Mouse (Mus musculus): ENCODE data around the gene Rsph6a. TPM values are rescaled to one million over a fixed set of nuclear protein-coding genes. Genes with fewer than 3 reads are reported as not detected.

Gene Rsph6a
- polyA plus RNA-seq, 1 experiment from 2014 or later = not detected

GRCm38 (mm10) chr7:19094826-19095750 lies 40.6 kb downstream of the Rsph6a start:
- under 1% methylated on average over 83 of the region's 87 CpGs for WGBS
- Histone ChIP-seq H3K27ac (peak overlapping the region; percentile 99), H3K36me3 (peaks cover 33% of the 10 kb centered on the region), H3K9me3 (replicated peaks) (no peaks in the 10 kb centered on the region), H3K4me1 (peaks cover 50% of the 10 kb centered on the region), H3K9ac (peak overlapping the region; percentile 93), H3K4me2 (peak overlapping the region; percentile 95), H3K4me3 (replicated peaks) (peak overlapping the region; percentile 85), H3K27me3 (0 out of 2 replicates have a peak, but pooled peaks cover 8% of the 10 kb centered on the region)
- 0 out of 2 replicates have a peak, but pooled peaks have one; percentile 0 for ATAC-seq (replicated peaks; ENCODE audit: low FRiP score)

GRCm38 (mm10) chr7:19095751-19096110 lies 41.2 kb downstream of the Rsph6a start:
- Histone ChIP-seq H3K9ac (peak overlapping the region; percentile 93), H3K9me3 (replicated peaks) (no peaks in the 10 kb centered on the region), H3K27ac (peak overlapping the region; percentile 99), H3K4me1 (peaks cover 50% of the 10 kb centered on the region), H3K36me3 (peaks cover 28% of the 10 kb centered on the region), H3K4me3 (replicated peaks) (peak overlapping the region; percentile 85), H3K27me3 (0 out of 2 replicates have a peak, but pooled peaks cover 8% of the 10 kb centered on the region), H3K4me2 (peak overlapping the region; percentile 95)
- under 1% methylated on average over 19 of the region's 19 CpGs for WGBS
- ATAC-seq (replicated peaks; ENCODE audit: low FRiP score) = peak; percentile 19

GRCm38 (mm10) chr7:19096421-19096976 lies 42.0 kb downstream of the Rsph6a start:
- Histone ChIP-seq H3K4me1 (peaks cover 47% of the 10 kb centered on the region), H3K9ac (peak overlapping the region; percentile 93), H3K27ac (peak overlapping the region; percentile 99), H3K27me3 (0 out of 2 replicates have a peak, but pooled peaks cover 5% of the 10 kb centered on the region), H3K4me3 (replicated peaks) (peak overlapping the region; percentile 85), H3K36me3 (peaks cover 26% of the 10 kb centered on the region), H3K9me3 (replicated peaks) (no peaks in the 10 kb centered on the region), H3K4me2 (peak overlapping the region; percentile 95)
- no peak for ATAC-seq (replicated peaks; ENCODE audit: low FRiP score)
- WGBS = 50% methylated on average over 5 of the region's 5 CpGs

DNA sequence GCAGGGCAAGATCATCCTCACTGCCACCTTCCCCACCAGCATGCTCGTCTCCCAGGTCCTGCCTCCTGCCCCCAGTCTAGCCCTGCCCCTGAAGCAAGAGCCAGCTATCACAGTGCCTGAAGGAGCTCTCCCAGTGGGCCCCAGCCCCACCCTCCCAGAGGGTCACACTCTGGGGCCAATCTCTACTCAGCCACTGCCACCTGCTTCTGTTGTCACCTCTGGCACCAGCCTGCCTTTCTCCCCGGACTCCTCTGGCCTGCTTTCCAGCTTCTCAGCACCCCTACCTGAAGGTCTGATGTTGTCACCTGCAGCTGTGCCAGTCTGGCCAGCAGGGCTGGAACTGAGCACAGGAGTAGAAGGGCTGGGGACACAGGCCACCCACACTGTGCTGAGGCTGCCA lies 42.7 kb downstream of the Rsph6a start:
- WGBS = 70% methylated on average over 2 of the region's 2 CpGs
- Histone ChIP-seq H3K4me2 (no peak overlapping the region), H3K9me3 (replicated peaks) (no peaks in the 10 kb centered on the region), H3K9ac (no peak overlapping the region), H3K36me3 (peaks cover 21% of the 10 kb centered on the region), H3K27me3 (no peaks in the 10 kb centered on the region), H3K27ac (no peak overlapping the region), H3K4me3 (replicated peaks) (no peak overlapping the region), H3K4me1 (peaks cover 40% of the 10 kb centered on the region)
- ATAC-seq (replicated peaks; ENCODE audit: low FRiP score) = no peak

DNA sequence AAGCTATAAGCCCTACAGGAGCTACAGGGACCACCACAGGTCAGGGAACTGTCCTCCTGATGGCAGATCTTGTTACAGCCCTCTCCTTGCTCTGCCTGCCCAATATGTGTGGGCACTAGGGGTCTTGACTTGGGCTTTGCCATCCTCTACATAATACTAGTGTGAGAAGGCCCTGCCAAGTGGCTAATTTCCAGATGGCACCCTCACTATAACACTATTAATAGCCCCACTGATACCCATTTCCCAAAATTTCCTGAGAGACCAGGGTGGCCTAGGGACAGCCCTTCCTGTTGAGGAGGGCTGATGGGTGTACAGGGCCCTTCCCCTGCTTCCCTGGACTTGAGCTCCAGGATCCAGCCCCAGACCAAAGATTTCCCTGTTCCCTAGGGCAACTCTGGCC lies 43.4 kb downstream of the Rsph6a start:
- Histone ChIP-seq H3K4me3 (replicated peaks) (no peak overlapping the region), H3K9me3 (replicated peaks) (no peaks in the 10 kb centered on the region), H3K27ac (no peak overlapping the region), H3K9ac (no peak overlapping the region), H3K27me3 (no peaks in the 10 kb centered on the region), H3K4me1 (peaks cover 33% of the 10 kb centered on the region), H3K36me3 (peaks cover 24% of the 10 kb centered on the region), H3K4me2 (no peak overlapping the region)
- no peak for ATAC-seq (replicated peaks; ENCODE audit: low FRiP score)

- no peak overlapping the region for H3K27ac ChIP-seq
- ATAC-seq (replicated peaks; ENCODE audit: low FRiP score) = no peak
- H3K27me3 ChIP-seq = no peaks in the 10 kb centered on the region
- peaks cover 25% of the 10 kb centered on the region for H3K4me1 ChIP-seq
- H3K9ac ChIP-seq = no peak overlapping the region
- no peak overlapping the region for H3K4me2 ChIP-seq
- 73% methylated on average over 7 of the region's 7 CpGs for WGBS
- H3K4me3 ChIP-seq (replicated peaks) = no peak overlapping the region
- no peaks in the 10 kb centered on the region for H3K9me3 ChIP-seq (replicated peaks)
- peaks cover 27% of the 10 kb centered on the region for H3K36me3 ChIP-seq
Measured at GRCm38 (mm10) chr7:19098811-19099210, 44.3 kb downstream of the Rsph6a start.

DNA sequence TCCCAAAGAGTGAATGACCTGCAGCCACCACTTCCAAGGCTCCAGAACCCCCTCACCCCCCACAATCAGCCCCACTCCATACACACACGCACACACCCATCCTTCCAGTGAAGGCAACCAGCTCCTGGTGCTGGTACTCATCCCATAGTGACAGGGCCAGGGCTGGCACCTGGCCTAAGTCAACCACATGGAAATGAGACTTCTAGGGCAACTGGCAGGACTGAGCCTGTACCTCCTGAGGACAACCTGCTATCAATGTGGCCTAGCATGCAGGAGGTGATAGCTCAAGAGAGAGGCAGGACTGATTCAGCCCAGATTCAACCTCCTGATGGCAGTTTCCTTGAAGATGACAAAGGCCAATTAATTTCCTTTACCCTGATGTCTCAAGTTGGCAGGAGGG lies 45.8 kb downstream of the Rsph6a start:
- Histone ChIP-seq H3K36me3 (peaks cover 27% of the 10 kb centered on the region), H3K27me3 (no peaks in the 10 kb centered on the region), H3K4me2 (no peak overlapping the region), H3K9ac (no peak overlapping the region), H3K9me3 (replicated peaks) (no peaks in the 10 kb centered on the region), H3K4me3 (replicated peaks) (no peak overlapping the region), H3K27ac (no peak overlapping the region), H3K4me1 (peaks cover 25% of the 10 kb centered on the region)
- ATAC-seq (replicated peaks; ENCODE audit: low FRiP score) = no peak
- WGBS = 64% methylated on average over 1 of the region's 1 CpGs

DNA sequence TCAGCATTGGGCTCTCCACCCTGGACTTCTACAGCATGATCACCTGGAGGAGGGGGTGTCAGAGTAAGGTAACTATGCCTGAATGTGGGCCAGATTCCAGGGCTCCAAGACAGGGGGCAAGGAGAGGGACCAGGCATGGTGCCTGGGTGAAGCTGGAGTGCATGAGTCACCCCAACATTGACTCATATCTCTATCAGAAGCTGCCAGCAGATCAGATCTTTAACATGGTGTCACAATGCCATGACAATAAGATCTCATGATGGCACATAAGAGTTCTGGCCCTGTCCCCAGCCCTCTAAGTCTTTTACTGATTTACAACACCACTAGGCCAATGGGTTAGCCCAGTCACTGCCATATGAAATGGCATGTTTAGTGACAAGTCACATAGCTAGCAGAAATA lies 49.3 kb downstream of the Rsph6a start:
- ATAC-seq (replicated peaks; ENCODE audit: low FRiP score) = no peak
- no peak overlapping the region for H3K4me2 ChIP-seq
- 0 out of 2 replicates have a peak, but pooled peaks cover 11% of the 10 kb centered on the region for H3K36me3 ChIP-seq

GRCm38 (mm10) chr7:19104486-19104885 lies 50.0 kb downstream of the Rsph6a start:
- WGBS = 79% methylated on average over 2 of the region's 2 CpGs
- Histone ChIP-seq H3K27me3 (no peaks in the 10 kb centered on the region), H3K4me2 (no peak overlapping the region), H3K27ac (no peak overlapping the region), H3K36me3 (0 out of 2 replicates have a peak, but pooled peaks cover 7% of the 10 kb centered on the region), H3K4me3 (replicated peaks) (no peak overlapping the region), H3K9me3 (replicated peaks) (no peaks in the 10 kb centered on the region), H3K9ac (no peak overlapping the region), H3K4me1 (no peaks in the 10 kb centered on the region)
- ATAC-seq (replicated peaks; ENCODE audit: low FRiP score) = no peak

More for the DNA sequence above, 49.3 kb downstream of the Rsph6a start:
- H3K27me3 ChIP-seq = no peaks in the 10 kb centered on the region
- no peak overlapping the region for H3K9ac ChIP-seq
- no peak overlapping the region for H3K4me3 ChIP-seq (replicated peaks)
- H3K9me3 ChIP-seq (replicated peaks) = no peaks in the 10 kb centered on the region
- H3K4me1 ChIP-seq = no peaks in the 10 kb centered on the region
- no peak overlapping the region for H3K27ac ChIP-seq

DNA sequence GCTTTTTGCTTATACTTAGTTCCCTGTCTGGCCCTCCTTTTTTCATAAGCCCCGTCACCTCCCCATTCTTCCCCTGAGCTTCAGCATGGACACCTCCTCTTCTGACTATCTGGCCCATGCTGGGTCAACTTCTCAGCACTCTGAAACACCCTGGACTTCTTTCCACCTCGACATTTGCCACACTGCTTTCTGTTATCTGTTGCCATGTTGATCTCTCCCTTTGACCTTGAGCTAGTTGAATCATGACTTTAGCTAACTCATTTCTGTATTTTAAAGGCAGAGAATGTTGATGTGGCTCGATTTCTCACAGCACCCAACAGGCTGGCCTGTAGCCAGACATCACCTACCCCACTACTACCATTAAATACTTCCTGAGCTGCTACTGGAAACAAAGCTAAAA lies 52.9 kb downstream of the Rsph6a start:
- no peak overlapping the region for H3K4me3 ChIP-seq (replicated peaks)
- 0 out of 2 replicates have a peak, but pooled peaks cover 7% of the 10 kb centered on the region for H3K36me3 ChIP-seq
- H3K9ac ChIP-seq = no peak overlapping the region
- H3K9me3 ChIP-seq (replicated peaks) = no peaks in the 10 kb centered on the region
- H3K27ac ChIP-seq = no peak overlapping the region
- no peaks in the 10 kb centered on the region for H3K27me3 ChIP-seq
- H3K4me1 ChIP-seq = no peaks in the 10 kb centered on the region
- H3K4me2 ChIP-seq = no peak overlapping the region
- ATAC-seq (replicated peaks; ENCODE audit: low FRiP score) = no peak
- 54% methylated on average over 3 of the region's 3 CpGs for WGBS

DNA sequence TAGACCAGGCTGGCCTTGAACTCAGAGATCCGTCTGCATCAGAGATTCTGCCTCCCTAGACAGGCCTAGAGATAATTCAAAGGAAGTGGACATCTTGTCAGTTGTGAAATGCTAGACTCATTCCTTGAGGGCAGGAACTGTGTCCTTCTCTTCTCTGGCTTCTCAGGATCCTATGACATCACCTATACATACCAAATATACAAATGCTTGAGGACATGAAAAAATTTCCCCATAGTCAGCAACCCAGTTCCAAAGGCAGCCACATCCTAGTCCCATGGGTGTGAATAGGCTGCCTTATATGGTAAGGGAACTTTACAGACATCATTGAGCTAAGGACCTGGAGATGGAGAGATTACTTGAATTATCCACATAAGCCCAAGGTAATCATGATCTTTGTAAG lies 55.1 kb downstream of the Rsph6a start:
- H3K4me3 ChIP-seq (replicated peaks) = no peak overlapping the region
- WGBS = 79% methylated on average over 1 of the region's 1 CpGs
- no peak for ATAC-seq (replicated peaks; ENCODE audit: low FRiP score)

DNA sequence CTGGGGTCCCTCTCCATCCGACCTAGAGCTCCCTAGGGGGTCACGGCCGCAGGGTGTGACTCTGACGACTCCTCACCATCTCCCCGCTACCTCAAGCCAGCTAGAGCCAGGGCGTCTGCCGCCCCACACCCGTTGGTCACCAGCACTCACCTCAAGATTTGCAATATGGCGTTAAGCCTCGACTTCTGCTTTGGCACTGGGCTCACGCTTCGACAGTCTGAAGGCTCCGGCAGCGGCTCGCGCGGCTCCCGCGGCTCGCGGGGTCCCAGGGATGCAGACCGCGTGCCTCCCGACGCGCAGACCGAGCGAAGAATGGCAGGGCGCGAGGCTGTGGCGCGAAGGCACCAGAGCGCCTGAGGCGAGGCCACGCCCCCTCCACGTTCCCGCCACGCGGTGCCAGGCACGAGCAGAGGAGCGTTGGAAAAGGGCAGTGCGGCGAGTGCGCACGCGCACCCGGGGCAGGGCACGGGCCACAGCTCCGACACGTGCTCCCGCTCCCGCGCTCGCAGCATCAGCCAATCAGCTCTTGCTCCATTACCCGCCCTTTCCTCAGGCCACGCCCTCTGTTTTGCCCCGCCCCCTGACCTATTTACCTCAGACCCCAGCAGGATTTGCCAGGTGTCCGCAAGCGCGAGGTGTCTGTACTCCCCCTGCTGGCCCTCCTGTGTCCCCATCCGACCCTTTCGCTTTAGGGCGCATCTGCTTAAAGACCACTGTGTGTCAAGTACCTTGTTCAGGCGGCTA lies 63.7 kb downstream of the Rsph6a start, which contains the start of gene Gm4969:
Gm4969 (minus strand) TSS at position 341 of the 744 bp plus-strand sequence.
- H3K27ac ChIP-seq = no peak within 1 kb of the TSS
- peak within 1 kb of the TSS; percentile 65 for H3K4me2 ChIP-seq
- no peak within 1 kb of the TSS for H3K9ac ChIP-seq
- H3K36me3 ChIP-seq = peaks cover 7% of the 10 kb centered on the region; the same call in 1 of the 2 replicates
- H3K4me3 ChIP-seq (replicated peaks) = peak within 1 kb of the TSS; percentile 33
- peaks cover 25% of the 10 kb centered on the region for H3K4me1 ChIP-seq
- WGBS = 26% methylated on average over 59 of the region's 64 CpGs
- ATAC-seq (replicated peaks; ENCODE audit: low FRiP score) = peak; percentile 26
- H3K9me3 ChIP-seq (replicated peaks) = no peaks in the 10 kb centered on the region
- H3K27me3 ChIP-seq = no peaks in the 10 kb centered on the region

More for the DNA sequence above, 55.1 kb downstream of the Rsph6a start:
- H3K27me3 ChIP-seq = no peaks in the 10 kb centered on the region
- no peaks in the 10 kb centered on the region for H3K4me1 ChIP-seq
- no peak overlapping the region for H3K27ac ChIP-seq
- no peaks in the 10 kb centered on the region for H3K9me3 ChIP-seq (replicated peaks)
- H3K36me3 ChIP-seq = no peaks in the 10 kb centered on the region
- no peak overlapping the region for H3K9ac ChIP-seq
- no peak overlapping the region for H3K4me2 ChIP-seq
